In the genomic region with DNA sequence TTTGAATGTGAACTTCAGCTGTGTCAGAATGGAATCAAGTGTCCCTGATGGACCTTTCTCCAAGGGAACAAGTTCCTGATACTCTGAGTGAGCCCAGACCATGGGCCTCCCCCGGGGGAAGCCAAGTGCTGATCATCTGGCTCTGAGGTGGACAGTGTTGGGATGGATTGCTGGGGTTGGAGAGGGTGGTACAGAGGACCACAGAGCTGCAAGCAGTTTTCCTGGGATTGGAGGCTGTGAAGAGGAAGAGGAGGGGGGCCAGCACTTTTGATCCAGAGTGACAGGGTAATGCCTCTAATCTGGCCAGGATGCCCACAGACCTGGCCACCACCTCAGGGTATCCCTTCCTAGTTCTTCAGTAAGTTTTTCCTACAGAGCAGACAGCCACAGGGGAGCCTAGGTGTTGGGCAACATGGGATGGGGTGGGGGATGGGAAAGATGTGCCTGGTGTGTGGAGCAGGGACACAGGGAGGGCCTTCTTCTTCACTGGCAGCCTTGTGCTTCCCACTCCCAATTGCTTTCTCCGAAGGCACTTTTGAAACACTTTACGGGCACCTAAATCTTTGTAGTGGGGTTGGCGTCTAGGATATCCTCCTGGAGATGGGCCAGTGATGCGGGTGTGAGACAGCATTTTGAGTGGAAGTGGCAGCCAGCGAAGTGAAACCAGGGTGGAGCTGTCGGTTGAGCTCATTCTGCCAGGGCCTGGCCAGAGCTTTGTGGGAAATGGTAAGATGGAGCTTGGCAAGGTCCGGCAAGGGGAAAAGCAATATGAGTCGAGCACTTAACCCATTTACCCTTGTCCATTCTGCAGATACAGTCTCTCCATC, we compare ENCODE assay signal across 9 mouse cellular contexts. TPM values are rescaled to one million over a fixed set of nuclear protein-coding genes. Genes with fewer than 3 reads are reported as not detected.
DNase-seq lines count a peak whose midpoint lies in the region; ATAC-seq lines count a peak whose summit lies in the region.
"Had no signal": no experiment of that assay in that cellular context is flagged by ENCODE, and none has a peak within 500 bp of the region (broad histone marks: within the 10 kb centered on the region; RNA-seq: fewer than 3 reads in every experiment).

No protein-coding gene starts in this region.

- H3K36me3 ChIP-seq in midbrain, embryonic 10.5 days, result no peaks in the 10 kb centered on the region
- no peaks in the 10 kb centered on the region for H3K36me3 ChIP-seq in midbrain, embryonic 16.5 days (ENCODE audit: control insufficient read depth, insufficient read depth, low read length)
- no peaks in the 10 kb centered on the region for H3K36me3 ChIP-seq in forebrain, embryonic 15.5 days
- no peaks in the 10 kb centered on the region for H3K36me3 ChIP-seq in midbrain, embryonic 12.5 days
- H3K36me3 ChIP-seq: liver, embryonic 13.5 days had no signal

- H3K27ac ChIP-seq in midbrain, embryonic 10.5 days (replicated peaks), result peak overlapping the region; percentile 93
- H3K27ac ChIP-seq in midbrain, embryonic 16.5 days (ENCODE audit: low read length), result no peak overlapping the region; the same call in 1 of the 2 replicates
- H3K27ac ChIP-seq in forebrain, embryonic 15.5 days (replicated peaks), result peak overlapping the region; percentile 5; the same call in 1 of the 2 replicates
- peak overlapping the region; percentile 89 for H3K27ac ChIP-seq in midbrain, embryonic 12.5 days (replicated peaks)
- H3K27ac ChIP-seq: liver, embryonic 13.5 days had no signal

- H3K4me2 ChIP-seq in midbrain, embryonic 16.5 days (ENCODE audit: low read length), result no peak overlapping the region
- no peak overlapping the region for H3K4me2 ChIP-seq in forebrain, embryonic 15.5 days (replicated peaks)
- H3K4me2 ChIP-seq in midbrain, embryonic 12.5 days (replicated peaks), result no peak overlapping the region
- H3K4me2 ChIP-seq: liver, embryonic 13.5 days had no signal

- peak; percentile 14 to 16 for DNase-seq in frontal cortex, postnatal 10 days (ENCODE audit: low spot score in 2 of 2)
- DNase-seq in frontal cortex, postnatal 25 days (ENCODE audit: low spot score in 2 of 2), result no peak
- DNase-seq in midbrain, embryonic 10.5 days (ENCODE audit: low spot score), result no peak
- no peak for DNase-seq in cerebellum, adult 18-20 months
- DNase-seq in urinary bladder, postnatal 14 days (ENCODE audit: low spot score), result no peak
- DNase-seq: liver, embryonic 13.5 days had no signal

- no peak for ATAC-seq in midbrain, embryonic 16.5 days
- ATAC-seq in forebrain, embryonic 15.5 days (replicated peaks), result no peak
- ATAC-seq in midbrain, embryonic 12.5 days (ENCODE audit: low FRiP score, low read depth), result no peak

- 0 out of 2 replicates have a peak overlapping the region, but pooled peaks have one; percentile 28 for H3K4me3 ChIP-seq in midbrain, embryonic 10.5 days
- H3K4me3 ChIP-seq in midbrain, embryonic 16.5 days (ENCODE audit: low read depth, low read length), result no peak overlapping the region
- H3K4me3 ChIP-seq in forebrain, embryonic 15.5 days, result no peak overlapping the region
- H3K4me3 ChIP-seq in midbrain, embryonic 12.5 days, result no peak overlapping the region
- H3K4me3 ChIP-seq: liver, embryonic 13.5 days had no signal

- H3K27me3 ChIP-seq in midbrain, embryonic 10.5 days (ENCODE audit: low read depth, poor library complexity, severe bottlenecking), result peaks cover 22% of the 10 kb centered on the region
- H3K27me3 ChIP-seq in midbrain, embryonic 16.5 days (ENCODE audit: control insufficient read depth, insufficient read depth, low read depth, low read length), result no peaks in the 10 kb centered on the region
- no peaks in the 10 kb centered on the region for H3K27me3 ChIP-seq in forebrain, embryonic 15.5 days
- H3K27me3 ChIP-seq in midbrain, embryonic 12.5 days, result 0 out of 2 replicates have a peak, but pooled peaks cover under 1% of the 10 kb centered on the region

- H3K9me3 ChIP-seq in midbrain, embryonic 10.5 days (replicated peaks), result no peaks in the 10 kb centered on the region
- no peaks in the 10 kb centered on the region for H3K9me3 ChIP-seq in midbrain, embryonic 16.5 days (replicated peaks; ENCODE audit: control insufficient read depth, low read length, poor library complexity, severe bottlenecking)
- H3K9me3 ChIP-seq in forebrain, embryonic 15.5 days, result no peaks in the 10 kb centered on the region
- H3K9me3 ChIP-seq in midbrain, embryonic 12.5 days, result no peaks in the 10 kb centered on the region
- H3K9me3 ChIP-seq: liver, embryonic 13.5 days had no signal

- 80% methylated on average over 9 of the region's 9 CpGs for WGBS in midbrain, embryonic 10.5 days
- 67% methylated on average over 9 of the region's 9 CpGs for WGBS in midbrain, embryonic 16.5 days
- 68% methylated on average over 9 of the region's 9 CpGs for WGBS in forebrain, embryonic 15.5 days
- WGBS in midbrain, embryonic 12.5 days, result 77% methylated on average over 9 of the region's 9 CpGs

- H3K4me1 ChIP-seq in midbrain, embryonic 10.5 days, result peaks cover 93% of the 10 kb centered on the region
- H3K4me1 ChIP-seq in midbrain, embryonic 16.5 days (ENCODE audit: control insufficient read depth, insufficient read depth, low read length), result peaks cover 72% of the 10 kb centered on the region
- H3K4me1 ChIP-seq in forebrain, embryonic 15.5 days, result peaks cover 79% of the 10 kb centered on the region
- peaks cover 88% of the 10 kb centered on the region for H3K4me1 ChIP-seq in midbrain, embryonic 12.5 days
- H3K4me1 ChIP-seq: liver, embryonic 13.5 days had no signal

- H3K9ac ChIP-seq in midbrain, embryonic 16.5 days (ENCODE audit: low read depth, low read length), result no peak overlapping the region
- H3K9ac ChIP-seq in forebrain, embryonic 15.5 days (replicated peaks), result no peak overlapping the region
- H3K9ac ChIP-seq in midbrain, embryonic 12.5 days (replicated peaks), result no peak overlapping the region
- H3K9ac ChIP-seq: liver, embryonic 13.5 days had no signal

RNA-seq across cellular contexts. Expression of gene Tpra1, which starts 38.3 kb away (rescaled TPM):
- 56.0 and 57.6 TPM in 2 replicates for polyA plus RNA-seq in midbrain, embryonic 10.5 days (2016; fragmentation: Nextera tagmentation; extraction: Ambion mirVana)
- 88.4 and 99.6 TPM in 2 replicates for polyA plus RNA-seq in midbrain, embryonic 16.5 days (2015; fragmentation: Nextera tagmentation; extraction: Ambion mirVana)
- polyA plus RNA-seq in forebrain, embryonic 15.5 days (2015; fragmentation: Nextera tagmentation; extraction: Ambion mirVana), result 61.5 and 64.1 TPM in 2 replicates
- 53.6 and 61.7 TPM in 2 replicates for polyA plus RNA-seq in midbrain, embryonic 12.5 days (2016; fragmentation: Nextera tagmentation; extraction: Ambion mirVana)

RNA-seq across cellular contexts. Expression of gene Mcm2, which starts 41.7 kb away (rescaled TPM):
- 290 and 301 TPM in 2 replicates for polyA plus RNA-seq in midbrain, embryonic 10.5 days (2016; fragmentation: Nextera tagmentation; extraction: Ambion mirVana)
- polyA plus RNA-seq in midbrain, embryonic 16.5 days (2015; fragmentation: Nextera tagmentation; extraction: Ambion mirVana), result 16.2 and 20.7 TPM in 2 replicates
- 70.0 and 75.2 TPM in 2 replicates for polyA plus RNA-seq in forebrain, embryonic 15.5 days (2015; fragmentation: Nextera tagmentation; extraction: Ambion mirVana)
- polyA plus RNA-seq in midbrain, embryonic 12.5 days (2016; fragmentation: Nextera tagmentation; extraction: Ambion mirVana), result 157 and 158 TPM in 2 replicates

Comparison
In these comparisons a context has a peak if more than half of its experiments do, and no peak if none do; other contexts are left out.
1. DNase-seq: peak in frontal cortex, postnatal 10 days (2 of 2); none in frontal cortex, postnatal 25 days (0 of 2), midbrain, embryonic 10.5 days (single experiment), cerebellum, adult 18-20 months (0 of 2) and urinary bladder, postnatal 14 days (single experiment).